Mouse (Mus musculus) stomach, embryonic 16.5 days (tissue): ENCODE data around the gene Cggbp1. TPM values are rescaled to one million over a fixed set of nuclear protein-coding genes. Genes with fewer than 3 reads are reported as not detected.
A peak's percentile ranks its signal among the peaks of the same experiment; 100 is the strongest.

Source experiments
- ATAC-seq: fragments of 200-750 bp; cut with Nextera tagmentation; 2 replicates; pipeline ENCODE4 v1.8.0; 2017; ENCODE audit warnings: moderate number of reproducible peaks, moderate TSS enrichment; ENCODE audit not compliant: insufficient read depth, low FRiP score
- H3K27ac ChIP-seq: fragments of 300-500 bp; sonication (generic); 2 replicates; pipeline ENCODE4 v1.5.1; 2014; ENCODE audit warnings: low read length
- H3K27me3 ChIP-seq: fragments of 300-500 bp; sonication (generic); 2 replicates; pipeline ENCODE4 v1.6.1; 2014; ENCODE audit warnings: low read length, control low read depth, mixed read lengths; ENCODE audit not compliant: control insufficient read depth, insufficient read depth
- H3K36me3 ChIP-seq: fragments of 300-500 bp; sonication (generic); 2 replicates; pipeline ENCODE4 v1.6.1; 2014; ENCODE audit warnings: low read length; ENCODE audit not compliant: control insufficient read depth, insufficient read depth
- H3K4me1 ChIP-seq: fragments of 300-500 bp; sonication (generic); 2 replicates; pipeline ENCODE4 v1.6.1; 2014; ENCODE audit warnings: low read length, control low read depth, mixed read lengths; ENCODE audit not compliant: control insufficient read depth, insufficient read depth
- H3K4me2 ChIP-seq: fragments of 300-500 bp; sonication (generic); 2 replicates; pipeline ENCODE4 v1.6.1; 2014; ENCODE audit warnings: low read depth, low read length, mixed read lengths
- H3K4me3 ChIP-seq: fragments of 300-500 bp; sonication (generic); replicated peaks from 2 replicates; pipeline ENCODE4 v1.5.1; 2014; ENCODE audit warnings: mild to moderate bottlenecking, low read length
- H3K9ac ChIP-seq: fragments of 300-500 bp; sonication (generic); 2 replicates; pipeline ENCODE4 v1.6.1; 2014; ENCODE audit warnings: low read length
- H3K9me3 ChIP-seq: fragments of 300-500 bp; sonication (generic); replicated peaks from 2 replicates; pipeline ENCODE4 v1.6.1; 2016; ENCODE audit warnings: low read length, control low read depth; ENCODE audit not compliant: control insufficient read depth
- WGBS: fragments of 180-500 bp; shearing (Covaris S2); extraction: QIAGEN DNeasy Blood & Tissue Kit; methylation state at CpG from one replicate; pipeline ENCODE4 v1.1.7; 2014; 5-methylcytosine and 5-hydroxymethylcytosine counted together
- polyA plus RNA-seq: library from polyadenylated mRNA; unstranded; fragments of >200 nt; fragmentation: Nextera tagmentation; extraction: Ambion mirVana; gene quantifications from 2 replicates; pipeline ENCODE4 v1.2.1, GENCODE M21; 2015

Gene Cggbp1
- polyA plus RNA-seq, 1 experiment from 2014 or later, result 74.5 TPM

DNA sequence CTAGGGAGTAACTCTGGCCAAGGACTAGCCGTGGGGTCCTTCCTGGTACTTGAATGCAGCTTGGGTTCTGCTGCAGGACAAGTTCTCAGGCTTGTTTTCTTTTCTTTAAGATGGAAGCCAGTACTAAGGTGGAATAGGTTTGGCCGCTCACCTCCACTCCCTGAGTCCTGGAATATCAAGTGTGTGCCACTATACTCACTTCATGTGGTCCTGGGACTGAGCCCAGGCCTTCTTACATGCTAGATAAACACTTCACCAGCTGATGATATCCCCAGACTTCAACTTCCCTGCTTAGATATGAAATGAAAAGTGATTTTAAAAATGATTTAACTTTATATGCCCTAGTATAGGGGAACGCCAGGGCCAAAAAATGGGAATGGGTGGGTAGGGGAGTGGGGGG lies 25.5 kb downstream of the Cggbp1 start:
- Histone ChIP-seq H3K4me2 (no peak overlapping the region), H3K9ac (no peak overlapping the region), H3K36me3 (no peaks in the 10 kb centered on the region), H3K27me3 (no peaks in the 10 kb centered on the region), H3K27ac (no peak overlapping the region), H3K4me3 (no peak overlapping the region), H3K9me3 (no peaks in the 10 kb centered on the region), H3K4me1 (peaks cover under 1% of the 10 kb centered on the region; the same call in 1 of the 2 replicates)
- ATAC-seq, result no peak
- 89% methylated on average over 3 of the region's 3 CpGs for WGBS

DNA sequence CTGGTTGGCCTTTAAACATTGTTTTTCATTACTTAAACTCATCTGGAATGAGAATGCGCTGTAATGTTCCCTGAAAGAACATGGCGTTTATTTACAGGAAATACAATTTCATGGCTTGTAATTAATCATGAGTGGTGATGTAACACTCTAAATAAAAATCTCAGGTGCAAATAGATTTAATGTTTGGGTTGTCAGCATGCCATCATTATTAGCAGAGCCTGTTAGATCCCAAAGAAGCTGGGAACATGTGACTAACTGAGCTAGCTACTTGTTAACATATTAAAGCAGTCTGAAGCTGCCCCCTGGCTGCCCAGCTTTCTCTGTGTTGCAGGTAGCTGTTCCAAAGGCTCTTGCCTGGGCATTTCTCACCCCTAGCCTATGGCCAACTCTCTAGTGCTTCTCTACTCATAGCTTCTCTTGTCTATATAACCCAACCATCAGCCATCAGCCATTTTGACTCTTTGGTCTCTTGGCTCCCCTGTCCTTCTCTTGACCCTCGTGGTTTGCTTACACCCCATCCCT lies 26.9 kb downstream of the Cggbp1 start:
- Histone ChIP-seq H3K4me2 (no peak overlapping the region), H3K4me3 (no peak overlapping the region), H3K9ac (no peak overlapping the region), H3K27ac (no peak overlapping the region), H3K9me3 (no peaks in the 10 kb centered on the region), H3K4me1 (no peaks in the 10 kb centered on the region), H3K27me3 (no peaks in the 10 kb centered on the region), H3K36me3 (no peaks in the 10 kb centered on the region)
- WGBS, result 77% methylated on average over 3 of the region's 3 CpGs
- ATAC-seq, result no peak

- no peak overlapping the region for H3K4me3 ChIP-seq
- ATAC-seq, result peak; percentile 53; the same call in 1 of the 2 replicates
- peaks cover 5% of the 10 kb centered on the region; the same call in 1 of the 2 replicates for H3K4me1 ChIP-seq
- H3K27ac ChIP-seq, result no peak overlapping the region
- 36% methylated on average over 5 of the region's 5 CpGs for WGBS
- H3K9me3 ChIP-seq, result no peaks in the 10 kb centered on the region
- H3K9ac ChIP-seq, result no peak overlapping the region
- no peak overlapping the region for H3K4me2 ChIP-seq
- no peaks in the 10 kb centered on the region for H3K36me3 ChIP-seq
- H3K27me3 ChIP-seq, result no peaks in the 10 kb centered on the region
These were observed 27.9 kb downstream of the Cggbp1 start for GRCm38 (mm10) chr16:64879735-64880134.

GRCm38 (mm10) chr16:64880986-64881385 lies 29.2 kb downstream of the Cggbp1 start:
- Histone ChIP-seq H3K36me3 (no peaks in the 10 kb centered on the region), H3K4me2 (no peak overlapping the region), H3K9me3 (no peaks in the 10 kb centered on the region), H3K27me3 (no peaks in the 10 kb centered on the region), H3K4me1 (peaks cover 5% of the 10 kb centered on the region; the same call in 1 of the 2 replicates), H3K4me3 (no peak overlapping the region), H3K9ac (no peak overlapping the region), H3K27ac (no peak overlapping the region)
- WGBS, result 76% methylated on average over 3 of the region's 3 CpGs
- ATAC-seq, result no peak

GRCm38 (mm10) chr16:64881442-64881841 lies 29.6 kb downstream of the Cggbp1 start:
- peaks cover 5% of the 10 kb centered on the region; the same call in 1 of the 2 replicates for H3K4me1 ChIP-seq
- no peak overlapping the region for H3K4me2 ChIP-seq
- H3K27ac ChIP-seq, result no peak overlapping the region
- H3K36me3 ChIP-seq, result no peaks in the 10 kb centered on the region
- no peaks in the 10 kb centered on the region for H3K27me3 ChIP-seq
- no peaks in the 10 kb centered on the region for H3K9me3 ChIP-seq
- H3K9ac ChIP-seq, result no peak overlapping the region
- no peak for ATAC-seq
- WGBS, result 76% methylated on average over 2 of the region's 2 CpGs
- no peak overlapping the region for H3K4me3 ChIP-seq

DNA sequence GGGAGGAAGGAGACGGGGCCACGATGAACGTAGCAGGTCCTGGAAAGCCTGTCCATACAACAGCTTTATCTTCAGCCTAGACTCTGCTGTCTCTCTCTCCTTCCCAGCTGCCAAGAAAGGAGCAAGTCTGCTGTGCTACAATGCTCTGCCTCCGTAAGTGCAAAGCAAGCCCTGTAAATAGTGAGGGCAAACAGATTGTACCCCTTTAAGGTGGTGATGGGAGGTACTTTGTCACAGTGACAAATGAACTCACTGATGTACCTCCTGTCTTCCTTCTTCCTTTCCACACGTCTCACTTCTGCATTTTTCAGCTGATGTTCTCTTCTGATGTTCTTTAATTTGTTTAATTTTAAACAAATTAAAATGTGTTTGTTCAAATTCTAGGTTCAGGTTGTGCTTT lies 32.1 kb downstream of the Cggbp1 start:
- Histone ChIP-seq H3K36me3 (no peaks in the 10 kb centered on the region), H3K27ac (no peak overlapping the region), H3K4me3 (no peak overlapping the region), H3K9me3 (peaks cover 5% of the 10 kb centered on the region; the same call in 1 of the 2 replicates), H3K27me3 (no peaks in the 10 kb centered on the region), H3K9ac (no peak overlapping the region), H3K4me2 (no peak overlapping the region), H3K4me1 (peaks cover 5% of the 10 kb centered on the region; the same call in 1 of the 2 replicates)
- WGBS, result 35% methylated on average over 5 of the region's 5 CpGs
- ATAC-seq, result no peak

DNA sequence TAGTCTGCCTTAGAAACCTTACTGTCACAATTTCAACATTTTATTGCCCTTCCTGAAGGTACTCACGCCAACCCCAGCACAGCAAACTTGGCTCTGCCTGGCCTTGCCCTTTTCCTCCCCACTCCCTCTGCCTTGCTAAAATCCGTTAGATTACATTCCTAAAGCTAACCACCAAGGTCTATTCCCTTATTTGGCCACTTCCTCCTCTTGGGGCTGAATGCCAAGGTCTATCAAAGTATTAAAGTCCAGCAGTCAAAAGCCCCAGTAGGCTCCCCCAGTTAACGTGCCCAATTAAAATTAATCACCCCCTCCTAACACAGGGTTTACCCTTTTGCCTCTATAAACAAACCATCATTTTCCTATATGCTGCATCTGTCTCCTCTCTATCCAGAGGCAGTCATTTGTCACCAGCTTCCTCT lies 32.6 kb downstream of the Cggbp1 start:
- Histone ChIP-seq H3K27ac (no peak overlapping the region), H3K27me3 (no peaks in the 10 kb centered on the region), H3K9ac (no peak overlapping the region), H3K4me2 (no peak overlapping the region), H3K4me1 (peaks cover 5% of the 10 kb centered on the region; the same call in 1 of the 2 replicates), H3K9me3 (peaks cover 7% of the 10 kb centered on the region; the same call in 1 of the 2 replicates), H3K36me3 (no peaks in the 10 kb centered on the region), H3K4me3 (no peak overlapping the region)
- WGBS, result 8% methylated on average over 3 of the region's 3 CpGs
- peak; percentile 33; the same call in 1 of the 2 replicates for ATAC-seq

DNA sequence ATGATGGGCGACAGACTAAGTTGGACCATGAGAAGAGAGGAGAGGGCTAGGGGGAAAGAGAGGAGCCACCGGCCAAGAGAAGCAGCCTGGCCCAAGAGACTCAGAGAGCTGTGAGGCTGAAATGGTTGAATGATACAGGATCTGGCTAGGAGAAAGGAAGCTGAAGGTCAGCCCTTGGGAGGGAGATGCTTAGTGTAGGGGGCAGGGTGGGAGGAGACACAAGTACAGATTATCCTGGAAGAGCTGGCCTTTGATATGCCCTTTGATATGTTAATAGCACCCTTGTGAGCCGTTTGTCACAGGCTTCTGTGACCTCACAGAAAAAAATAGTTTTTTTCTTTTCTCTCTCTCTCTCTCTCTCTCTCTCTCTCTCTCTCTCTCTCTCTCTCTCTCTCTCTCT lies 33.3 kb downstream of the Cggbp1 start:
- H3K4me2 ChIP-seq, result no peak overlapping the region
- H3K9ac ChIP-seq, result no peak overlapping the region
- no peak overlapping the region for H3K4me3 ChIP-seq
- no peaks in the 10 kb centered on the region for H3K36me3 ChIP-seq
- 33% methylated on average over 3 of the region's 3 CpGs for WGBS
- H3K27me3 ChIP-seq, result no peaks in the 10 kb centered on the region
- peaks cover 5% of the 10 kb centered on the region; the same call in 1 of the 2 replicates for H3K4me1 ChIP-seq
- ATAC-seq, result no peak
- H3K9me3 ChIP-seq, result peaks cover 7% of the 10 kb centered on the region; the same call in 1 of the 2 replicates
- H3K27ac ChIP-seq, result no peak overlapping the region

GRCm38 (mm10) chr16:64885547-64885946 lies 33.8 kb downstream of the Cggbp1 start:
- WGBS, result 51% methylated on average over 4 of the region's 4 CpGs

More at GRCm38 (mm10) chr16:64885547-64885946, 33.8 kb downstream of the Cggbp1 start:
- peaks cover 7% of the 10 kb centered on the region; the same call in 1 of the 2 replicates for H3K9me3 ChIP-seq
- H3K9ac ChIP-seq, result no peak overlapping the region
- no peak overlapping the region for H3K27ac ChIP-seq
- H3K27me3 ChIP-seq, result no peaks in the 10 kb centered on the region
- no peaks in the 10 kb centered on the region for H3K36me3 ChIP-seq
- no peak overlapping the region for H3K4me3 ChIP-seq
- no peak overlapping the region for H3K4me2 ChIP-seq
- ATAC-seq, result no peak
- peaks cover 5% of the 10 kb centered on the region; the same call in 1 of the 2 replicates for H3K4me1 ChIP-seq
